Mouse (Mus musculus): ENCODE results near the gene Fnip1. TPM values are rescaled to one million over a fixed set of nuclear protein-coding genes. Genes with fewer than 3 reads are reported as not detected.

Fnip1 gene
- total RNA-seq, 2 experiments from 2014 or later = 22.1 to 38.2 TPM

- DNase-seq = no peak
Measured at GRCm38 (mm10) chr11:54542414-54542813, 104.4 kb downstream of the Fnip1 start.

GRCm38 (mm10) chr11:54554970-54555369, 117.0 kb downstream of the Fnip1 start:
- no peak for DNase-seq

GRCm38 (mm10) chr11:54562761-54563160, 124.8 kb downstream of the Fnip1 start:
- no peak for DNase-seq

Other genes starting within 250 kb of the Fnip1 start
- gene Csf2, start 188.5 kb upstream of the Fnip1 start, total RNA-seq (2021) = not detected
- gene Il3, start 170.9 kb upstream of the Fnip1 start, total RNA-seq (2021) = not detected
- 10 to 100 TPM; 20.1 to 23.5 TPM for gene Acsl6, start 134.4 kb upstream of the Fnip1 start, total RNA-seq (2021)
- gene Meikin, start 67.5 kb upstream of the Fnip1 start, total RNA-seq (2021) = not detected
- 1 to 10 TPM; 5.5 to 6.8 TPM for gene Rapgef6, start 84.6 kb downstream of the Fnip1 start, total RNA-seq (2021)